Comparison of ENCODE assay signal across 9 mouse cellular contexts in the genomic region with DNA sequence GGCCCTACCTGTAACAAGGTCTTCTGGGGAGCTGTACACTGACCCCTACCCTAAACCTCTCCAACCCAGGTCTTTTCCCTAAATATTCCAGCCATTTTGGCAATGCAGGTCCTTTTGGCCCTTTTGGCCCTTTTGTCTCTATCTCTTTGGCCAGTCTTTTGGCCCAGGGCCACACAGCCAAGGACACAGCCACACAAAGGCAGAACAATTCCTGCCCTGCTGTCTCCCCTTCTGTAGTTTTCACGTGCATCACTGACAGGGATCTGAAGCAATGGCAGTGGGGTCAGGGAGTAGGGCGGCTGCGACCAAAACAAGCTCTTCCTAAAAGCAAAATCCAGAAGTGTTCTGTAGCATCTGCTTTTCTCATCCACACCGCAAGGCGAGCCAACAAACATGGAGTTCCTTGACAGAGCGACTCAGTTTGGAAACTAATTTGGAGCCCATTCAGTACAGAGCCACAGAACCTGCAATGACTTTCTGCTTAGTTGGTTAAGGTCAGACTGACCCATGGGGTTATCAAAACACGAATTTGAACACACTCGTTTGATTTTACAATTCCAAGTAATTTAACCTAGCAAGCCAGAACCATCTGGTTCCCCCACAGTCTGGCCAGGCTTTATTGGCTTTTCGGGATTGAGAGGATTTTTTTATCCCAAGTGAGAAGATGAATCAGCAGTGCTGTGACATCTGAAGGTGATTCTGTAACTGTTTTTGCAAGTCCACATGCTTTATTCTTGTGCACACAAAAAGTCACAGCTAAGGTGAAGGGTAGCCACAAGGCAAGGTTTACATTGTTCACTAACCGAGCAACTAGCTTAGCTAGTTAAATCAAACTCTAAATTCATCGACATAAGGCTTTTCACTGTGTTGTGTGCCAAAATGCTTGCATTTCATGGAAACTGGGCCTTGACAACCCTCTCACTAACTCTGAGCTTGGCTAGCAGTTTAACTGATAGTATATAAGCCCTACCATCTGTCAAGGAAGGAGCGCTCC. TPM values are rescaled to one million over a fixed set of nuclear protein-coding genes. Genes with fewer than 3 reads are reported as not detected.
DNase-seq lines count a peak whose midpoint lies in the region; ATAC-seq lines count a peak whose summit lies in the region.
"Had no signal": no experiment of that assay in that cellular context is flagged by ENCODE, and none has a peak within 500 bp of the region (broad histone marks: within the 10 kb centered on the region; RNA-seq: fewer than 3 reads in every experiment).

No protein-coding gene starts in this region.

- peak; percentile 49 to 74 for DNase-seq in adrenal gland, adult (ENCODE audit: inconsistent age in 2 of 2, low spot score in 1 of 2)
- no peak for DNase-seq in adrenal gland, postnatal 4 days (ENCODE audit: low spot score in 2 of 2)
- DNase-seq in adrenal gland, postnatal 10 days = peak; percentile 58
- peak; percentile 11 to 44 for DNase-seq in left cerebral cortex, adult 18-20 months (ENCODE audit: low spot score in 2 of 2)
- no peak for DNase-seq in thymus, postnatal 0 days (ENCODE audit: low spot score)
- DNase-seq in urinary bladder, adult 2 months (ENCODE audit: low spot score) = no peak
- DNase-seq in MN1 (ENCODE audit: low spot score) = no peak
- DNase-seq: lung, embryonic 14.5 days had no signal

- peak overlapping the region; percentile 89 for H3K27ac ChIP-seq in forebrain, embryonic 16.5 days (ENCODE audit: low read length)

- peak; percentile 91 for ATAC-seq in forebrain, embryonic 16.5 days

- H3K4me2 ChIP-seq in forebrain, embryonic 16.5 days (ENCODE audit: low read length) = no peak overlapping the region
- H3K4me2 ChIP-seq: lung, embryonic 14.5 days had no signal

- no peak overlapping the region for H3K9ac ChIP-seq in forebrain, embryonic 16.5 days (replicated peaks; ENCODE audit: low read depth, low read length)
- H3K9ac ChIP-seq: lung, embryonic 14.5 days had no signal

- no peaks in the 10 kb centered on the region for H3K36me3 ChIP-seq in forebrain, embryonic 16.5 days (ENCODE audit: control insufficient read depth, insufficient read depth)

- no peaks in the 10 kb centered on the region for H3K27me3 ChIP-seq in forebrain, embryonic 16.5 days (replicated peaks; ENCODE audit: control insufficient read depth, insufficient read depth, low read length)

- WGBS in forebrain, embryonic 16.5 days = 59% methylated on average over 12 of the region's 12 CpGs

- H3K4me1 ChIP-seq in forebrain, embryonic 16.5 days (replicated peaks; ENCODE audit: control insufficient read depth, insufficient read depth, low read length) = peaks cover 6% of the 10 kb centered on the region

- no peak overlapping the region for H3K4me3 ChIP-seq in forebrain, embryonic 16.5 days (replicated peaks; ENCODE audit: low read length)

- no peaks in the 10 kb centered on the region for H3K9me3 ChIP-seq in forebrain, embryonic 16.5 days (ENCODE audit: control insufficient read depth, low read length)

RNA-seq across cellular contexts. Expression of gene Fbxl13, which starts 36.8 kb away (rescaled TPM):
- under 1 TPM; 0.20 to 0.25 TPM for total RNA-seq in adrenal gland, postnatal 4 days (2021)
- under 1 TPM; 0.12 to 0.21 TPM for total RNA-seq in adrenal gland, postnatal 10 days (2021)
- 0.17 and 0.18 TPM in 2 replicates for polyA plus RNA-seq in forebrain, embryonic 16.5 days (2015; fragmentation: Nextera tagmentation; extraction: Ambion mirVana)
- total RNA-seq in left cerebral cortex, adult 18-20 months (2021) = under 1 TPM; 0.16 to 0.28 TPM
- polyA plus RNA-seq in thymus, postnatal 0 days (2015; fragmentation: Nextera tagmentation; extraction: Ambion mirVana) = 0.13 and 0.23 TPM in 2 replicates
- 1.7 and 1.8 TPM in 2 replicates for polyA plus RNA-seq in urinary bladder, adult 2 months (2012; rRNA removed)

RNA-seq across cellular contexts. Expression of gene Armc10, which starts 37.0 kb away (rescaled TPM):
- total RNA-seq in adrenal gland, postnatal 4 days (2021) = 10 to 100 TPM; 34.7 to 36.2 TPM
- 10 to 100 TPM; 17.7 to 22.4 TPM for total RNA-seq in adrenal gland, postnatal 10 days (2021)
- polyA plus RNA-seq in forebrain, embryonic 16.5 days (2015; fragmentation: Nextera tagmentation; extraction: Ambion mirVana) = 87.6 and 92.1 TPM in 2 replicates
- 10 to 100 TPM; 22.2 to 24.5 TPM for total RNA-seq in left cerebral cortex, adult 18-20 months (2021)
- polyA plus RNA-seq in thymus, postnatal 0 days (2015; fragmentation: Nextera tagmentation; extraction: Ambion mirVana) = 34.4 and 36.3 TPM in 2 replicates
- 33.7 and 34.2 TPM in 2 replicates for polyA plus RNA-seq in urinary bladder, adult 2 months (2012; rRNA removed)

Comparison
In these comparisons a context has a peak if more than half of its experiments do, and no peak if none do; other contexts are left out.
1. DNase-seq: peak in adrenal gland, adult (2 of 2), adrenal gland, postnatal 10 days (single experiment) and left cerebral cortex, adult 18-20 months (2 of 2); none in adrenal gland, postnatal 4 days (0 of 2), thymus, postnatal 0 days (single experiment), urinary bladder, adult 2 months (single experiment) and MN1 (single experiment).